Mouse (Mus musculus) small intestine, adult 2 months (tissue): Measurements from ENCODE around the gene Gm17535. TPM values are rescaled to one million over a fixed set of nuclear protein-coding genes. Genes with fewer than 3 reads are reported as not detected.
"Not testable (repeated sequence)": the region's sequence is repeated elsewhere in the genome, so short reads cannot be mapped to it uniquely, and the experiment has no call there.

ENCODE experiments used
- H3K27ac ChIP-seq: fragments of 200-500 bp; 2 replicates; pipeline ENCODE4 v1.5.1; 2012; ENCODE audit warnings: low read depth, low read length, control low read depth, inconsistent platforms; ENCODE audit not compliant: insufficient read depth
- H3K27me3 ChIP-seq: fragments of 200-500 bp; 2 replicates; pipeline ENCODE4 v1.6.1; 2012; ENCODE audit warnings: mild to moderate bottlenecking, moderate library complexity, low read length, inconsistent platforms; ENCODE audit not compliant: control insufficient read depth, insufficient read depth
- H3K36me3 ChIP-seq: fragments of 200-500 bp; 2 replicates; pipeline ENCODE4 v1.6.1; 2012; ENCODE audit warnings: mild to moderate bottlenecking, low read length, control low read depth, inconsistent platforms; ENCODE audit not compliant: control insufficient read depth, insufficient read depth
- H3K4me1 ChIP-seq: fragments of 200-500 bp; 2 replicates; pipeline ENCODE4 v1.6.1; 2012; ENCODE audit warnings: low read length, inconsistent platforms, mixed read lengths; ENCODE audit not compliant: control insufficient read depth, insufficient read depth, insufficient read length
- H3K4me3 ChIP-seq: fragments of 200-500 bp; 2 replicates; pipeline ENCODE4 v1.5.1; 2012; ENCODE audit warnings: low read depth, mild to moderate bottlenecking, control low read depth, inconsistent platforms, low read length, moderate library complexity
- WGBS: fragments of 180-500 bp; shearing (Covaris S2); methylation state at CpG from one replicate; pipeline ENCODE4 v1.1.7; 2018; 5-methylcytosine and 5-hydroxymethylcytosine counted together
- polyA plus RNA-seq: library from polyadenylated mRNA; depleted of rRNA; stranded (reverse); fragments of >200 nt; gene quantifications from 2 replicates; pipeline ENCODE4 v1.2.3, GENCODE M21; 2012

Gm17535 gene
- polyA plus RNA-seq, 1 experiment, result not detected

DNA sequence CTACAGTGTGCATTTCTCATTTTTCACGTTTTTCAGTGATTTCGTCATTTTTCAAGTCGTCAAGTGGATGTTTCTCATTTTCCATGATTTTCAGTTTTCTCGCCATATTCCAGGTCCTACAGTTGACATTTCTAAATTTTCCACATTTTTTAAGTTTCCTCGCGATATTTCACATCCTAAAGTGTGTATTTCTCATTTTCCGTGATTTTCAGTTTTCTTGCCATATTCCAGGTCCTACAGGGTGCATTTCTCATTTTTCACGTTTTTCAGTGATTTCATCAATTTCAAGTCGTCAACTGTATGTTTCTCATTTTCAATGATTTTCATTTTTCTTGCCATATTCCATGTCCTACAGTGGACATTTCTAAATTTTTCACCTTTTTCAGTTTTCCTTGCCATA is 19.0 kb upstream of the Gm17535 start, which contains the start of gene Gm10720:
TSS of gene Gm10720 (plus strand) at position 301 of the 400 bp plus-strand sequence.
- 74% methylated on average over 5 of the region's 9 CpGs for WGBS
- H3K4me3 ChIP-seq, H3K4me1 ChIP-seq, H3K27ac ChIP-seq, H3K27me3 ChIP-seq, H3K36me3 ChIP-seq: not testable (repeated sequence)

DNA sequence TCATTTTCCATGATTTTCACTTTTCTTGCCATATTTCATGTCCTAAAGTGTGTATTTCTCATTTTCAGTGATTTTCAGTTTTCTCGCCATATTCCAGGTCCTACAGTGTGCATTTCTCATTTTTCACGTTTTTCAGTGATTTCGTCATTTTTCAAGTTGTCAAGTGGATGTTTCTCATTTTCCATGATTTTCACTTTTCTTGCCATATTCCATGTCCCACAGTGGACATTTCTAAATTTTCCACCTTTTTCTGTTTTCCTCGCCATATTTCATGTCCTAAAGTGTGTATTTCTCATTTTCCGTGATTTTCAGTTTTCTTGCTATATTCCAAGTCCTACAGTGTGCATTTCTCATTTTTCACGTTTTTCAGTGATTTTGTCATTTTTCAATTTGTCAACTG is 18.5 kb upstream of the Gm17535 start:
- H3K36me3 ChIP-seq, H3K27ac ChIP-seq, H3K27me3 ChIP-seq, H3K4me3 ChIP-seq, H3K4me1 ChIP-seq: not testable (repeated sequence)
- 76% methylated on average over 5 of the region's 6 CpGs for WGBS

DNA sequence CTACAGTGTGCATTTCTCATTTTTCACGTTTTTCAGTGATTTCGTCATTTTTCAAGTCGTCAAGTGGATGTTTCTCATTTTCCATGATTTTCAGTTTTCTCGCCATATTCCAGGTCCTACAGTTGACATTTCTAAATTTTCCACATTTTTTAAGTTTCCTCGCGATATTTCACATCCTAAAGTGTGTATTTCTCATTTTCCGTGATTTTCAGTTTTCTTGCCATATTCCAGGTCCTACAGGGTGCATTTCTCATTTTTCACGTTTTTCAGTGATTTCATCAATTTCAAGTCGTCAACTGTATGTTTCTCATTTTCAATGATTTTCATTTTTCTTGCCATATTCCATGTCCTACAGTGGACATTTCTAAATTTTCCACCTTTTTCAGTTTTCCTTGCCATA is 17.3 kb upstream of the Gm17535 start, which contains the start of gene Gm10719:
TSS of gene Gm10719 (plus strand) at position 301 of the 400 bp plus-strand sequence.
- 58% methylated on average over 1 of the region's 9 CpGs for WGBS
- H3K27ac ChIP-seq, H3K4me3 ChIP-seq, H3K36me3 ChIP-seq, H3K27me3 ChIP-seq, H3K4me1 ChIP-seq: not testable (repeated sequence)

DNA sequence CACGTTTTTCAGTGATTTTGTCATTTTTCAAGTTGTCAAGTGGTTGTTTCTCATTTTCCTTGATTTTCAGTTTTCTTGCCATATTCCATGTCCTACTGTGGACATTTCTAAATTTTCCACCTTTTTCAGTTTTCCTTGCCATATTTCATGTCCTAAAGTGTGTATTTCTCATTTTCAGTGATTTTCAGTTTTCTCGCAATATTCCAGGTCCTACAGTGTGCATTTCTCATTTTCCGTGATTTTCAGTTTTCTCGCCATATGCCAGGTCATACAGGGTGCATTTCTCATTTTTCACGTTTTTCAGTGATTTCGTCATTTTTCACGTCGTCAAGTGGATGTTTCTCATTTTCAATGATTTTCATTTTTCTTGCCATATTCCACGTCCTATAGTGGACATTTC is 15.5 kb upstream of the Gm17535 start:
- H3K27ac ChIP-seq, H3K27me3 ChIP-seq, H3K4me1 ChIP-seq, H3K36me3 ChIP-seq, H3K4me3 ChIP-seq: not testable (repeated sequence)
- WGBS, result 62% methylated on average over 9 of the region's 9 CpGs

DNA sequence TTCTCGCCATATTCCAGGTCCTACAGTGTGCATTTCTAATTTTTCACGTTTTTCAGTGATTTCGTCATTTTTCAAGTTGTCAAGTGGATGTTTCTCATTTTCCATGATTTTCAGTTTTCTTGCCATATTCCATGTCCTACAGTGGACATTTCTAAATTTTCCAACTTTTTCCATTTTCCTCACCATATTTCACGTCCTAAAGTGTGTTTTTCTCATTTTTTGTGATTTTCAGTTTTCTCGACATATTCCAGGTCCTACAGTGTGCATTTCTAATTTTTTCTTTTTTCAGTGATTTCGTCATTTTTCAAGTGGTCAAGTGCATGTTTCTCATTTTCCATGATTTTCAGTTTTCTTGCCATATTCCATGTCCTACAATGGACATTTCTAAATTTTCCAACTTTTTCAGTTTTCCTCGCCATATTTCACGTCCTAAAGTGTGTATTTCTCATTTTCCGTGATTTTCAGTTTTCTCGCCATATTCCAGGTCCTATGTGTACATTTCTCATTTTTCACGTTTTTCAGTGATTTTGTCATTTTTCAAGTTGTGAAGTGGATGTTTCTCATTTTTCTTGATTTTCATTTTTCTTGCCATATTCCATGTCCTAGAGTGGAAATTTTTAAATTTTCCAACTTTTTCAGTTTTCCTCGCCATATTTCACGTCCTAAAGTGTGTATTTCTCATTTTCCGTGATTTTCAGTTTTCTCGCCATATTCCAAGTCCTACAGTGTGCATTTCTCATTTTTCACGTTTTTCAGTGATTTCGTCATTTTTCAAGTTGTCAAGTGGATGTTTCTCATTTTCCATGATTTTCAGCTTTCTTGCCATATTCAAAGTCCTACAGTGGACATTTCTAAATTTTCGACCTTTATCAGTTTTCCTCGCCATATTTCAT is 14.3 kb upstream of the Gm17535 start:
- not testable (repeated sequence) for H3K4me3 ChIP-seq
- 78% methylated on average over 17 of the region's 19 CpGs for WGBS

DNA sequence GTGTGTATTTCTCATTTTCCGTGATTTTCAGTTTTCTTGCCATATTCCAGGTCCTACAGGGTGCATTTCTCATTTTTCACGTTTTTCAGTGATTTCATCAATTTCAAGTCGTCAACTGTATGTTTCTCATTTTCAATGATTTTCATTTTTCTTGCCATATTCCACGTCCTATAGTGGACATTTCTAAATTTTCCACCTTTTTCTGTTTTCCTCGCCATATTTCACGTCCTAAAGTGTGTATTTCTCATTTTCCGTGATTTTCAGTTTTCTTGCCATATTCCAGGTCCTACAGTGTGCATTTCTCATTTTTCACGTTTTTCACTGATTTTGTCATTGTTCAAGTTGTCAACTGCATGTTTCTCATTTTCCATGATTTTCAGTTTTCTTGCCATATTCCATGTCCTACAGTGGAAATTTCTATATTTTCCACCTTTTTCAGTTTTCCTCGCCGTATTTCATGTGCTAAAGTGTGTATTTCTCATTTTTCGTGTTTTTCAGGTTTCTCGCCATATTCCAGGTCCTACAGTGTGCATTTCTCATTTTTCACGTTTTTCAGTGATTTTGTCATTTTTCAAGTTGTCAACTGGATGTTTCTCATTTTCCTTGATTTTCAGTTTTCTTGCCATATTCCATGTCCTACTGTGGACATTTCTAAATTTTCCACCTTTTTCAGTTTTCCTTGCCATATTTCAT is 11.9 kb upstream of the Gm17535 start:
- not testable (repeated sequence) for H3K27me3 ChIP-seq, H3K4me1 ChIP-seq, H3K27ac ChIP-seq, H3K4me3 ChIP-seq, H3K36me3 ChIP-seq
- WGBS, result 81% methylated on average over 11 of the region's 13 CpGs

More for the DNA sequence above, 14.3 kb upstream of the Gm17535 start:
- not testable (repeated sequence) for H3K27ac ChIP-seq, H3K27me3 ChIP-seq, H3K36me3 ChIP-seq, H3K4me1 ChIP-seq

DNA sequence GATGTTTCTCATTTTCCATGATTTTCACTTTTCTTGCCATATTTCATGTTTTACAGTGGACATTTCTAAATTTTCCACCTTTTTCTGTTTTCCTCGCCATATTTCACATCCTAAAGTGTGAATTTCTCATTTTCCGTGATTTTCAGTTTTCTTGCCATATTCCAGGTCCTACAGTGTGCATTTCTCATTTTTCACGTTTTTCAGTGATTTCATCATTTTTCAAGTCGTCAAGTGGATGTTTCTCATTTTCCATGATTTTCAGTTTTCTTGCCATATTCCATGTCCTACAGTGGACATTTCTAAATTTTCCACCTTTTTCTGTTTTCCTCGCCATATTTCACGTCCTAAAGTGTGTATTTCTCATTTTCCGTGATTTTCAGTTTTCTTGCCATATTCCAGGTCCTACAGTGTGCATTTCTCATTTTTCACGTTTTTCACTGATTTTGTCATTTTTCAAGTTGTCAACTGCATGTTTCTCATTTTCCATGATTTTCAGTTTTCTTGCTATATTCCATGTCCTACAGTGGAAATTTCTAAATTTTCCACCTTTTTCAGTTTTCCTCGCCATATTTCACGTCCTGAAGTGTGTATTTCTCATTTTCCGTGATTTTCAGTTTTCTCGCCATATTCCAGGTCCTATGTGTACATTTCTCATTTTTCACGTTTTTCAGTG is 11.0 kb upstream of the Gm17535 start, which contains the start of gene Gm10718:
TSS of gene Gm10718 (plus strand) at position 236 of the 673 bp plus-strand sequence.
- H3K27me3 ChIP-seq, result not testable (repeated sequence)
- 76% methylated on average over 12 of the region's 13 CpGs for WGBS

DNA sequence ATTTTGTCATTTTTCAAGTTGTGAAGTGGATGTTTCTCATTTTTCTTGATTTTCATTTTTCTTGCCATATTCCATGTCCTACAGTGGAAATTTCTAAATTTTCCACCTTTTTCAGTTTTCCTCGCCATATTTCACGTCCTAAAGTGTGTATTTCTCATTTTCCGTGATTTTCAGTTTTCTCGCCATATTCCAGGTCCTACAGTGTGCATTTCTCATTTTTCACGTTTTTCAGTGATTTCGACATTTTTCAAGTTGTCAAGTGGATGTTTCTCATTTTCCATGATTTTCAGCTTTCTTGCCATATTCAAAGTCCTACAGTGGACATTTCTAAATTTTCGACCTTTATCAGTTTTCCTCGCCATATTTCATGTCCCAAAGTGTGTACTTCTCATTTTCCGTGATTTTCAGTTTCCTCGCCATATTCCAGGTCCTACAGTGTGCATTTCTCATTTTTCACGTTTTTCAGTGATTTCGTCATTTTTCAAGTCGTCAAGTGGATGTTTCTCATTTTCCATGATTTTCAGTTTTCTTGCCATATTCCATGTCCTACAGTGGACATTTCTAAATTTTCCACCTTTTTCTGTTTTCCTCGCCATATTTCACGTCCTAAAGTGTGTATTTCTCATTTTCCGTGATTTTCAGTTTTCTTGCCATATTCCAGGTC is 10.3 kb upstream of the Gm17535 start:
- WGBS, result 76% methylated on average over 16 of the region's 16 CpGs

More for the DNA sequence above, 11.0 kb upstream of the Gm17535 start, which contains the start of gene Gm10718:
- not testable (repeated sequence) for H3K27ac ChIP-seq, H3K4me3 ChIP-seq, H3K36me3 ChIP-seq, H3K4me1 ChIP-seq

DNA sequence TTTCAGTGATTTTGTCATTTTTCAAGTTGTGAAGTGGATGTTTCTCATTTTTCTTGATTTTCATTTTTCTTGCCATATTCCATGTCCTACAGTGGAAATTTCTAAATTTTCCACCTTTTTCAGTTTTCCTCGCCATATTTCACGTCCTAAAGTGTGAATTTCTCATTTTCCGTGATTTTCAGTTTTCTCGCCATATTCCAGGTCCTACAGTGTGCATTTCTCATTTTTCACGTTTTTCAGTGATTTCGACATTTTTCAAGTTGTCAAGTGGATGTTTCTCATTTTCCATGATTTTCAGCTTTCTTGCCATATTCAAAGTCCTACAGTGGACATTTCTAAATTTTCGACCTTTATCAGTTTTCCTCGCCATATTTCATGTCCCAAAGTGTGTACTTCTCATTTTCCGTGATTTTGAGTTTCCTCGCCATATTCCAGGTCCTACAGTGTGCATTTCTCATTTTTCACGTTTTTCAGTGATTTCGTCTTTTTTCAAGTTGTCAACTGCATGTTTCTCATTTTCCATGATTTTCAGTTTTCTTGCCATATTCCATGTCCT is 9.4 kb upstream of the Gm17535 start, which contains the start of gene Gm10717:
TSS of gene Gm10717 (plus strand) at position 506 of the 556 bp plus-strand sequence.
- not testable (repeated sequence) for H3K36me3 ChIP-seq, H3K27me3 ChIP-seq, H3K4me3 ChIP-seq, H3K27ac ChIP-seq, H3K4me1 ChIP-seq
- WGBS, result 71% methylated on average over 12 of the region's 12 CpGs

More for the DNA sequence above, 10.3 kb upstream of the Gm17535 start:
- H3K27me3 ChIP-seq, H3K4me3 ChIP-seq, H3K27ac ChIP-seq, H3K36me3 ChIP-seq, H3K4me1 ChIP-seq: not testable (repeated sequence)

DNA sequence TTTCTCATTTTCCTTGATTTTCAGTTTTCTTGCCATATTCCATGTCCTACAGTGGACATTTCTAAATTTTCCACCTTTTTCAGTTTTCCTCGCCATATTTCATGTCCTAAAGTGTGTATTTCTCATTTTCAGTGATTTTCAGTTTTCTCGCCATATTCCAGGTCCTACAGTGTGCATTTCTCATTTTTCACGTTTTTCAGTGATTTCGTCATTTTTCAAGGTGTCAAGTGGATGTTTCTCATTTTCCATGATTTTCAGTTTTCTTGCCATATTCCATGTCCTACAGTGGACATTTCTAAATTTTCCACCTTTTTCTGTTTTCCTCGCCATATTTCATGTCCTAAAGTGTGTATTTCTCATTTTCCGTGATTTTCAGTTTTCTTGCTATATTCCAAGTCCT is 8.7 kb upstream of the Gm17535 start:
- H3K4me1 ChIP-seq, H3K36me3 ChIP-seq, H3K27me3 ChIP-seq, H3K4me3 ChIP-seq, H3K27ac ChIP-seq: not testable (repeated sequence)
- 73% methylated on average over 5 of the region's 6 CpGs for WGBS
